Mouse (Mus musculus): ENCODE measurements around the gene Gps1. TPM values are rescaled to one million over a fixed set of nuclear protein-coding genes. Genes with fewer than 3 reads are reported as not detected.

Gps1 gene
- 70.9 and 74.8 TPM in 2 replicates for polyA plus RNA-seq (2015; fragmentation: Nextera tagmentation; extraction: Ambion mirVana)

DNA sequence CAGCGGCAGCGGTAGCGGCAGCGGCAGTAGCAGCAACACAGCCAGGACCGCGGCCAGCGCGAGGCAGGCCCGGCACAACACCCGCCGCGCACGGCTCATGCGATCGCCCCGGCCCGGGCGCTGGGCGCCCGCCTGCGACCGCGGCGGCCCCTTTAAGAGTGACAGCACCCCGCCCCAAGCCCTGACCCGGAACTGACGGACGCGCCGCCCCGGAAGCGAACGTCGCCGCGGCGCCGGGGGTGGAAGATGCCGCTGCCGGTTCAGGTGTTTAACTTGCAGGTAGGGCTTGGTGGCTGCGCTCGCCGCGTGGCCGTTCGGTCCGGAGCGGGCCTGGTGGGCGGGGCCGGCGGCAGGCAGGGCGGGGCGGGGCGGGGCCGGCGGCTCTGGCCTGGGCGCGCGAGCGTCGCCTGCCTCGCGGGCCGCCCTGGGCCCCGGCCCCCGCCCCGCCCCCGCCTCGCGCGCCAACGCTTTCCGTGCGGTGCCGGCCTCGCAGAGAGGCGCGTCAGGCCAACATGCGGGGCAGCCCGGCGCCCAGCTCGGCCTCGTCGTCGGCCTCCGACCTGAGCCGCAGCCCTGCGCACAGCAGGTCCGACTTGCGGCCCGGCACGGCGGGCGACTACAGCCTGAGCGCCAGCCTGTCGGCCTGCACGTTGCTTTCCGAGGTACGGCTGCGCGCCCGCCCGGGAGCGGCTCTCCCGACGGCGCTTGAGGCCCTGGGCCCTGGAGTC, at the start of gene Gps1, which contains the start of gene Rfng:
TSS of gene Gps1 (plus strand) at position 209 of the 728 bp plus-strand sequence.
TSS of gene Rfng (minus strand) at position 144 of the 728 bp plus-strand sequence.
- Histone ChIP-seq H3K27ac (ENCODE audit: low read depth, low read length) (peak within 1 kb of the TSS; percentile 68), H3K4me1 (replicated peaks; ENCODE audit: control insufficient read depth, insufficient read depth, low read length) (0 out of 2 replicates have a peak, but pooled peaks cover 2% of the 10 kb centered on the region), H3K4me2 (replicated peaks; ENCODE audit: low read depth) (peak within 1 kb of the TSS; percentile 90), H3K9me3 (ENCODE audit: control insufficient read depth) (no peaks in the 10 kb centered on the region), H3K9ac (ENCODE audit: low read depth, low read length) (peak within 1 kb of the TSS; percentile 87), H3K36me3 (ENCODE audit: control insufficient read depth, insufficient read depth) (peaks cover 46% of the 10 kb centered on the region), H3K27me3 (replicated peaks; ENCODE audit: control insufficient read depth, insufficient read depth, low read length) (no peaks in the 10 kb centered on the region), H3K4me3 (ENCODE audit: low read depth, low read length) (peak within 1 kb of the TSS; percentile 75)
- WGBS, result under 1% methylated on average over 77 of the region's 107 CpGs
- no peak for TF ChIP-seq CTCF (IDR thresholded peaks at IDR 0.05; ENCODE audit: low read depth)
- ATAC-seq, result peak; percentile 74

DNA sequence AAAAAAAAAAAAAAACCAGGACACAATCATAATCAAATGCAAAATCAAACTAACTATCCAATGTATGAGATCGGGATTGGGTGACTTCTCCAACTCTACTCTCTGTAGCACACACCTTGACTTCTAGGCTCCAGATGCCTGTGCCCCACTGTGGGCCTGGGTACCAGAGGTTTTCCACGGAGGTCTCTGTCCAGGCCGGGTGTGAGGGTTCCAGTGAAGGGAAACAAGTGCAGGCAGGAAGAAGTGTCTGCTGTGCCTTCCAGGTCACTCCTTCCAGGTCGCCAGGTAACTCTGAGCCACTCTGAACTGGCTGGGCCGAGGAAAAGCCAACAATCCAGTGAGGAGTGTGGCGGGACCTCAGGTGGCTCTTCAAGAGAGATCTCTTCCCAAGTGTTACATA, 47.6 kb upstream of the Gps1 start:
- no peaks in the 10 kb centered on the region for H3K4me1 ChIP-seq (replicated peaks; ENCODE audit: control insufficient read depth, insufficient read depth, low read length)
- no peak overlapping the region for H3K9ac ChIP-seq (ENCODE audit: low read depth, low read length)
- TF ChIP-seq CTCF (IDR thresholded peaks at IDR 0.05; ENCODE audit: low read depth), result no peak
- no peaks in the 10 kb centered on the region for H3K36me3 ChIP-seq (ENCODE audit: control insufficient read depth, insufficient read depth)
- no peak overlapping the region for H3K27ac ChIP-seq (ENCODE audit: low read depth, low read length)
- H3K27me3 ChIP-seq (replicated peaks; ENCODE audit: control insufficient read depth, insufficient read depth, low read length), result no peaks in the 10 kb centered on the region
- H3K4me2 ChIP-seq (replicated peaks; ENCODE audit: low read depth), result no peak overlapping the region
- ATAC-seq, result no peak
- no peaks in the 10 kb centered on the region for H3K9me3 ChIP-seq (ENCODE audit: control insufficient read depth)
- 80% methylated on average over 6 of the region's 6 CpGs for WGBS
- no peak overlapping the region for H3K4me3 ChIP-seq (ENCODE audit: low read depth, low read length)

DNA sequence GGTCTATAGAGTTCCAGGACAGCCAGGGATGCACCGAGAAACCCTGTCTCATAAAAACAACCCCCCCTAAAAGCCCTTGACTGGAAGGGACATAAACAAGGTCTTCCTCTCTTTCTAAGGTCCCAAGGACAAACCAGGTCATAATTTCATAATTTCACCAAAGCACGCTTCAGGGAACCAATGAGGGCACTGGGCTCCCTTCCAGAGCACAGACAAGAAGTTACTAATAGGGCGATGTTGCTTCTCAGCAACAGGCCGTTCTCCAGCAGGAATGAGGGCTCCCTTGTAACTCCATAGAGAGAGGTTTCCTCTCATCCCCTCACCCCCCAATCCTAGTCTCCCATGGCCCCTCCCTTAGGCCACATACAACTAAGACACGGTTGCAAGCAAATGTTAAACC, 43.1 kb upstream of the Gps1 start:
- Histone ChIP-seq H3K27ac (ENCODE audit: low read depth, low read length) (no peak overlapping the region), H3K4me2 (replicated peaks; ENCODE audit: low read depth) (no peak overlapping the region), H3K9ac (ENCODE audit: low read depth, low read length) (no peak overlapping the region), H3K9me3 (ENCODE audit: control insufficient read depth) (no peaks in the 10 kb centered on the region), H3K36me3 (ENCODE audit: control insufficient read depth, insufficient read depth) (no peaks in the 10 kb centered on the region), H3K4me1 (replicated peaks; ENCODE audit: control insufficient read depth, insufficient read depth, low read length) (no peaks in the 10 kb centered on the region), H3K27me3 (replicated peaks; ENCODE audit: control insufficient read depth, insufficient read depth, low read length) (no peaks in the 10 kb centered on the region), H3K4me3 (ENCODE audit: low read depth, low read length) (no peak overlapping the region)
- ATAC-seq, result no peak
- WGBS, result 87% methylated on average over 5 of the region's 5 CpGs
- no peak for TF ChIP-seq CTCF (IDR thresholded peaks at IDR 0.05; ENCODE audit: low read depth)

DNA sequence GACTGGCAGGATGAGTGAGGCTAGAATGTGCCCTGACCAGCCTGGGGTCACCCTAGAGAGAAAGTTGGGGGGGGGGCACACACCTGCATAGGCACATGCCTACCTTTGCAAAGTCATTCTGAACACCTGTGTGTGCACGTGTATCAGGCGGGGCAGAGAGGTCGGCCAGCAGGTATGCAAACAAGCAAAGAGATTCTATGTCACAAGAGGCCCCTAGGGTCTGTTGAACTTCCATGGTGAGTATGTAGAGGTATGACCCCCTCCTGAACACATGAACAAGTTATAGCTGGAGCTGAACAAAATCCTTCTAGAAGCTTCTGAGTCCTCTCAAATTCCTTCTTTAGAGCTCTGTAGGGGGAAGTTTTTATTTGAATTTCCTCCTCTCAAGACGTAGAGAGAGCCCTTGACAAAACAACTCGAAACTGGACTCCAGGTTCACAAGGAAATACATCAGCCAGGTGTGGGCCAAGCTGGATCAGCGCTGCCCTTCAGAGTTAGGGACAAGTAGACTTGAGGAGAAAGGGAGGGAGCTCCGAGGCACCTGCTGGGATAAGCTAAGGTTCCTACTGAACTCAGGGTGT, 39.9 kb upstream of the Gps1 start:
- no peak overlapping the region for H3K27ac ChIP-seq (ENCODE audit: low read depth, low read length)
- no peak overlapping the region for H3K4me3 ChIP-seq (ENCODE audit: low read depth, low read length)
- H3K4me1 ChIP-seq (replicated peaks; ENCODE audit: control insufficient read depth, insufficient read depth, low read length), result no peaks in the 10 kb centered on the region
- TF ChIP-seq CTCF (IDR thresholded peaks at IDR 0.05; ENCODE audit: low read depth), result no peak
- no peak overlapping the region for H3K4me2 ChIP-seq (replicated peaks; ENCODE audit: low read depth)
- no peaks in the 10 kb centered on the region for H3K36me3 ChIP-seq (ENCODE audit: control insufficient read depth, insufficient read depth)
- H3K9ac ChIP-seq (ENCODE audit: low read depth, low read length), result no peak overlapping the region
- no peaks in the 10 kb centered on the region for H3K27me3 ChIP-seq (replicated peaks; ENCODE audit: control insufficient read depth, insufficient read depth, low read length)
- WGBS, result 50% methylated on average over 7 of the region's 7 CpGs
- ATAC-seq, result peak; percentile 68
- no peaks in the 10 kb centered on the region for H3K9me3 ChIP-seq (ENCODE audit: control insufficient read depth)

DNA sequence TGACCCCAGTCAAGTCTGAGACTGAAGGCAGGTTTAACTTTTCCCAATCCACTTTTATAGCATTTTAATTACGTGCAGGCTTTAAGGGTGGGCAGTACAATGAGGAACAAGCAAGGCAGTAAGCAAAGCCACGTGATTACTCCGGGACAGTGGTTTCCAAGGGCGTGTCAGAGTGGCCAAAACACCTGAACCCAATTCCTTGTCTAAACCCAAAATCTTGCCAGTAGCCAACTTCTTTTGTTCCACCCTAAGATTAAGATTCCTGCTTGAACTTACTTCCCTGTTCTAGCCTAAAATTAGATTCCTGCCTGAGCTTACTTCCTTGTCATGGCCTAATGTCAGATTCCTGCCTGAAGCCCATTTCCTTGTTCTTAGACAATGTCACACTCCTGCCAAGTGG, 36.1 kb upstream of the Gps1 start:
- Histone ChIP-seq H3K27me3 (replicated peaks; ENCODE audit: control insufficient read depth, insufficient read depth, low read length) (no peaks in the 10 kb centered on the region), H3K4me2 (replicated peaks; ENCODE audit: low read depth) (no peak overlapping the region), H3K36me3 (ENCODE audit: control insufficient read depth, insufficient read depth) (no peaks in the 10 kb centered on the region), H3K9me3 (ENCODE audit: control insufficient read depth) (no peaks in the 10 kb centered on the region), H3K27ac (ENCODE audit: low read depth, low read length) (no peak overlapping the region), H3K9ac (ENCODE audit: low read depth, low read length) (no peak overlapping the region), H3K4me3 (ENCODE audit: low read depth, low read length) (no peak overlapping the region), H3K4me1 (replicated peaks; ENCODE audit: control insufficient read depth, insufficient read depth, low read length) (no peaks in the 10 kb centered on the region)
- no peak for TF ChIP-seq CTCF (IDR thresholded peaks at IDR 0.05; ENCODE audit: low read depth)
- 0 out of 2 replicates have a peak, but pooled peaks have one; percentile 11 for ATAC-seq
- 40% methylated on average over 4 of the region's 4 CpGs for WGBS

DNA sequence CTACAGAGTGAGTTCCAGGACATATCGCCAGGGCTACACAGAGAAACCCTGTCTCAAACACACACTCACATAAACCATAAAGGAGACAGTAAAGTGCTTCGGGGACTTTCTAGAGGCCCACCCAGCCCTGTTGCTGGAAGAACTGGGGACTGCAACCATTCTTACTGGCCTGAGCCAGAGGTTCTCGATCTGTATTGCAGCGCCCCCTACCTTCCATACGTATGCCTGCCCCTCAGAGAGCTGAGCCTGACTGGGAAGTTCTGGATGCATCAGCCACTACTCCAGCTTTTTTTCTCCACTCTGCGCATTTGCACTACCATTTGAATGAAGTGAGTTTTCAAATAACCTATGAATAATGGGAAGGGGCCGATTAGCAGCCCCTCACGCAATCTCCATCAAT, 34.6 kb upstream of the Gps1 start:
- TF ChIP-seq CTCF (IDR thresholded peaks at IDR 0.05; ENCODE audit: low read depth), result peak; percentile 61
- no peak overlapping the region for H3K4me3 ChIP-seq (ENCODE audit: low read depth, low read length)
- H3K9ac ChIP-seq (ENCODE audit: low read depth, low read length), result no peak overlapping the region
- no peak overlapping the region for H3K27ac ChIP-seq (ENCODE audit: low read depth, low read length)
- no peaks in the 10 kb centered on the region for H3K27me3 ChIP-seq (replicated peaks; ENCODE audit: control insufficient read depth, insufficient read depth, low read length)
- no peaks in the 10 kb centered on the region for H3K36me3 ChIP-seq (ENCODE audit: control insufficient read depth, insufficient read depth)
- no peaks in the 10 kb centered on the region for H3K4me1 ChIP-seq (replicated peaks; ENCODE audit: control insufficient read depth, insufficient read depth, low read length)
- no peak for ATAC-seq
- H3K4me2 ChIP-seq (replicated peaks; ENCODE audit: low read depth), result no peak overlapping the region
- 62% methylated on average over 8 of the region's 8 CpGs for WGBS
- H3K9me3 ChIP-seq (ENCODE audit: control insufficient read depth), result no peaks in the 10 kb centered on the region
